Mouse (Mus musculus) left cerebral cortex, postnatal 14 days (tissue): ENCODE data around the gene Atp1b3. TPM values are rescaled to one million over a fixed set of nuclear protein-coding genes. Genes with fewer than 3 reads are reported as not detected.
"Not testable (repeated sequence)": the region's sequence is repeated elsewhere in the genome, so short reads cannot be mapped to it uniquely, and the experiment has no call there.

Experiments used
- DNase-seq, 2 experiments: peaks; one replicate each; pipeline ENCODE4 v3.0.0; 2021 to 2022; ENCODE audit warnings: low spot score in 2 of 2, mixed read lengths in 1 of 2
- intact Hi-C: fragments of 180-260 bp; cut with DNase I; formaldehyde crosslinking; loops from one replicate; pipeline ENCODE4 v1.15.1; 2025
- total RNA-seq, 2 experiments: library from RNA; stranded (reverse); gene quantifications; 2 replicates each; pipeline ENCODE4 v1.2.3; 2021

Atp1b3 gene
- total RNA-seq, 2 experiments from 2014 or later, result 77.3 to 83.3 TPM

DNA sequence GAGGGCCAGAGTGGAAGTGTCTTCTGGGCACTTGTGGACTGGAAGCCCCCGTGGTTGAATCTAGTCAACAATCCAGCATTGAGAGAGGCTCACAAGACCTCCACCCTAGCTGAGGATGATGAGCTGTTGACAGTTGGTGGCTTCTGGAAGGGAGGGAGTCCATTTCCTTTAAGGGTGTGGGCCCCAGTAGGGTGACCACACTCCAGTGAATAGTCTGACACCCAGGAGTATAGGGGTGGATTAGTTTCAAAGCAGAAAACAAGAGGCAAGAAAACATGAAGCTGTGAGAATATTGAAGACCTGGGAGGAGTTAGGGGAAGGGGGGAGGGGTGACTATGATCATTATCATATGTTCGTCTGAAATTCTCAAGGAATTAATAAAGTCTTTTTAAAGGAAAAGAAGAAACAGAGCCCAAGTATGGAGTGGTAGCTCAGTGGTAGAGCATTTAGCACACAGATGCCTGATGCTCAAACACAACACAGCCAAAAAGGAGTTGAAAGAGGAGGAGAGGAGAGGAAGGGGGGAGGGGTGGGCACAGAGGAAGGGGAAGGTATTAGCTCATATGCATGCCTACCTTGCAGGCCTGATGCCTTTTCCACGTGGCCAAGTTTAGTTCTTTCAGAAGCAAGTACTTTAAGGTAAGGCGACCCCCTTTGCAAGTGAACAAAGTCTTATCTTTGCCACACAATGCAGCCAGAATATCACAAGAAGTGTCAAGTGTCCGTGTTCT lies 5.6 kb upstream of the Atp1b3 start:
- intact Hi-C loops, result no loop called here
- no peak for DNase-seq

DNA sequence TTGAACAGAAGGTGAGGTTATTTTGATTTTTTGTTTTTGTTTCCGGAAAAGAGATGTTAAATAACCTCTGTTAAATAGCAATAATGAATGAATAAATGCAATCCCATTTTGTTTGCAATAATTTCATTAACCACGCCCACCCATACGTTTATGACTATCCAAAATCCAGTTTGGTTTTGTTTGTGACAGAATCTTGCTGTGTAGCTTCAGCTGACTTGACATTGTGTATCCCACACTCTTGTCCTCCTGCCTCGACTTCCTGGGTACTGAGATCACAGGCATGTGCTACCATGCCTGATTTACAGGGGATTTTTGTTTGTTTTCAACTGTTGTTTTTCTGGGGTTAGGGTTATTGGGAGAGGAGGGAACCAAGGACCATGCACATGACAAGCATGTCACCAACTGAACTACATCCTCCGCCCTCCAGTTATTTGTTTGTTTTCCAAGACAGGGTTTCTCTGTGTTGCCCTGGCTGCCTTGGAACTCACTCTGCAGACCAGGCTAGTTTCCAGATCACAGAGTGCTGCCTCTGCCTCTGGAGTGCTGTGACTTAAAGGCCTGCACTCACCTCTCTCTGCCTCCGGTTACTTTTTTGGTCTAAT lies 1.1 kb upstream of the Atp1b3 start:
- intact Hi-C loops, result no loop called here
- no peak for DNase-seq

DNA sequence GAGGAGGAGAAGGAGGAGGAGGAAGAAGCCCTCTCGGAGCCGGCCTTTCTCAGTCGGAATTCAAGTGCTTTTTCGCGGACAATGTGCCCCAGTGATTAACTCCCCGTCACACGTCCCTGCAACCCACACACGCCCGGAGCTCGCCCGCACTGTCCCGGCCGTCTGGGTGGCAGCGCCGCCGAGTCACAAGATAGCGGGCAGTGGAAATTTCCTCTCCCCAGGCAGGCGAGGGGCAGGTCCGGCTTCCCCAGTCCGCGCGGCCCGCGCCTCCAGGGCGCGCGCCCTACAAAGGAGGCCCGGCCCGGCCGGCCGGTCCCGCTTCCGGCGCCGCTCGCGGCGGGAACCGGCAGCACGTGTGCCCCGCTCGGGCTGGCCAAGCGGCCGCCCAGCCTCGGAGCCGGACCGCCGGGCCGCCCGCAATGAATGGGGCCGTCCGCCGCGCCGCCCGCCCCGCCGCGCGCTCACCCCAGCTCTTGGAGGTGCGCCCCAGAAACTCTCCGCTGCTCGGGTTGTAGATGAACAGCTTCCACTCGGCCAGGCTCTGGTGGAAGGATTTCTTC lies 581 bp downstream of the Atp1b3 start:
- intact Hi-C loops, result loop anchor here (5.0 kb wide), 2 partner anchors 114 to 129 kb away; partner anchors contain the start of gene Rnf7
- DNase-seq, result peak; percentile 47 to 57

DNA sequence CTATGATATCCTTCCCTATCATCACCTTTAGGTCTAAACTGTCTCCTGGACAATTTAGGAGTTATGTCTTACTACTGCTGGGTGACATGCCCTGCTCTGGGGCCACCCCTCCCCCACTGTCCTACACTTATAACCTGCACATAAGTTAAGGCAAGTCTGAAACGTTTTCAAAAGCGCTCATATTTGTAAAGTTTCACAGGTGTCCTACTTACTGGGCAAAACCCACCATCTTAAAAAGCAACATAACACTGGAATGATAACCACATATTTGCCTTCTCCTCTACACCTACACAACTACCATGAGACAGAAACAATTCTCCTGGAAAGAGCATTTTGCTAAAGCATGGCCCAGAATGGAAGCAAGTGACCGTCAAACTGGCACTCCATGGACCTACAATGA lies 4.2 kb downstream of the Atp1b3 start:
- DNase-seq, result no peak
- intact Hi-C loops, result loop anchor here (5.0 kb wide), 2 partner anchors 117 to 132 kb away; partner anchors contain the start of gene Rnf7

DNA sequence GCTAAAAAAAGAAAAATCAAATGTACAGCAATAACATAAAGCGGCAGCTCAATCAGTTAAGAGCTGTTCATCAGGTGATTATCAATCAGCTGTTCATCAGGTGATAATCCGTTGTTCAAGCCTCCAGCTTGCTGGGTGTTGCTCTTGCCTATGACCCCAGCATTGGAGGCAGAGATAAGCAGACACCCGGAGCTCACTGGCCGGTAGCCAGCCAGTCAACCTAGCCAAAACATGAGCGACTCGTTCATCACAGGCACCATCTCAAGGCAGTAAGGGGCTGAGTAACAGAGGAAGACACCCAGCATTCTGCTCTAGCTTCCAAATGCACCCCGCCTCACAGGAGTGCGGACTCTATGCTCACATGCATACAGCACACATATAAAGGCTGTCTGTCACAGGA lies 10.4 kb downstream of the Atp1b3 start:
- intact Hi-C loops, result no loop called here

DNA sequence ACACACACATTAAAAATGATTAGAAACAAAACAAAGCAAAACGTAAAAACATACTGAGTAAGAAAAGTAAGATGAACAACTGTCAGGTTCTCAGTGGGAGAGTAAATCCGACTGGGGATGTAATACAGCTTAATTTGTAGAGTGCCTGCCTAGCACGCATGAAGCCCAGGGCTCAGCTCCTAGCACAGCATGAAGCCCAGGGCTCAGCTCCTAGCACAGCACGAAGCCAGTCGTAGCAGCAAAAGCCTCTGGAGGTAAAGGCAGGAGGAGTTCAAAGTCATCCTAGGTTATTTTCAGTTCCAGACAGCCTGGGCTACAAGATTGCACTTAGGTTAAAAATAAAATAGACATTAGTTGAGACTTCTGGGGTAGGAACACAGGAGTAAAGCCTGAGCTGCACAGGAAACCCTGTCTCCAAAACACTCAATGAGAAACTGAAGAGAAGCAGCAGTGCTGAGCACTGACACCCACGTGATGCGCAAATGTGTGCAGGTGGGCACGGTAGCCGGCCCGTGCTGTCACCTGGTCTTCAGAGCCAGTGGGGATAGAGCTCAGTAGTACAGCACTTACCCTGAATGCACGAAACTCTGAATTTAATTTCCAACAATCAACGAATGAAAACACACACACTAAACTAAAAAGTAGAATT lies 11.0 kb downstream of the Atp1b3 start:
- DNase-seq, result no peak
- intact Hi-C loops, result no loop called here

More for the DNA sequence above, 10.4 kb downstream of the Atp1b3 start:
- no peak for DNase-seq

DNA sequence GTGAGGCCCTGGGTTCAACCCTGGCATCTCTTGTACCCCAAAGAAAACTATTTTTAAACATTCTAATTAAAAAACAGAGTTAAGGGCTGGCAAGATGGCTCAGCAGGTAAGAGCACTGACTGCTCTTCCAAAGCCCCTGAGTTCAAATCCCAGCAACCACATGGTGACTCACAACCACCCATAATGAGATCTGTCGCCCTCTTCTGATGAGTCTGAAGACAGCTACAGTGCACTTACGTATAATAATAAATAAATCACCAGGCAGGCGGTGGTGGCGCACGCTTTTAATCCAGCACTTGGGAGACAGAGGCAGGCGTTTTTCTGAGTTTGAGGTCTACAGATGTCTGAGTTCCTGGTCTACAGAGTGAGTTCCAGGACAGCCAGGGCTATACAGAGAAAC lies 12.5 kb downstream of the Atp1b3 start:
- intact Hi-C loops, DNase-seq: not testable (repeated sequence)

DNA sequence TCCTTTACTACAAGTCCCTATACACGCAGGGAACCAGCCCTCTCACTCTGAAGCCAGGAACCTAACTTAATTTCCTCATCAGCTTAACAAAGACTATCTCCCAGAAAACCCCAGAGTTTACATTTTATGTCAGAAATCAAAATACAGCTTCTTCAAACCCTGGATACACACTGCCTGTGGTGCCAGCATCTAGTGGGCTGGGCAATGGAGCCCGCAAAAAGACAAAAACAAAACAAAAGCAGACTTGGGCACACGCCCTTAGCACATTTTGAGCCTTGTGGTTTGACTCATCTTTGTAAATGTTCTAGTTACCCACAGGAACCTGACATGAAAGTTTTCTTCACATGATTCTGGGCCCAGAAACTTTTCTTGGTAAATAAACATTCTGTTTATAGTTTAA lies 13.8 kb downstream of the Atp1b3 start:
- DNase-seq, result no peak
- intact Hi-C loops, result no loop called here

DNA sequence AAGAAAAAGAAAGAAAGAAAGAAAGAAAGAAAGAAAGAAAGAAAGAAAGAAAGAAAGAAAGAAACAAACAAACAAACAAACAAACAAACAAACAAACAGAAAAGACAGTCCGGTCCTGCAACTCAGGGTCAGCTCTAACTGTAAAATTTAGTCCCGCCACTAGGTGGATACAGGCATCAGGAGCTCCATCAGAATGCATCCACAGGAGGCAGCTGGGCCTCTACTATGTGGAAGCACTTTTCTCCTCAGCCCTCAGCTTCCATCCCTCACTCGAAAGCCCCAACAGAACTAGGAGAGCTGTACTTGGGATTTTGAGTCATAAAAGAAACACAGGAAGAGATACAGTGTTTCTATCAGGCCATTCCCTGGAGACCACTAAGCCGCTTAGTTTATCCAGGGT lies 14.2 kb downstream of the Atp1b3 start:
- intact Hi-C loops, result no loop called here
- peak; percentile 62 to 73 for DNase-seq

DNA sequence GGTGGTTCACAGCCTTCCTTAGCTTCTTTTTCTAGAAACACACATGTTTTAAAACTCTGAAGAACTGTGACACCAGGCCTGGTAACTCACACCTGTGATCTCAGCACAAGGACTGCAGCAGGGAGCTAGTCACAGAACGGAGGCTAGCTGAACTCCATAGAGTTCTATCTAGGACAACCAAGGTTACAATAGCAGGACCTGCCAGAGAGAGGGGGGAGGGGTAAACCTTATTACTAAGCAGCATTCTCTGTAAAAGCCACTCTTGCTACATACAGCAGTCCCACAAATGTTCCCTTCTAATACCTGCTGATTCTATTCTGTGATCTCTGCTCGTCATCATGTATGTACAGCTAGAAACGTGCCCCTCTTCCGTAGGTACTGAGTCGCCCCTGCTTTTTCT lies 15.4 kb downstream of the Atp1b3 start:
- no peak for DNase-seq
- intact Hi-C loops, result loop anchor here (10.0 kb wide), 1 partner anchor 196 kb away; no protein-coding TSS in a partner anchor

DNA sequence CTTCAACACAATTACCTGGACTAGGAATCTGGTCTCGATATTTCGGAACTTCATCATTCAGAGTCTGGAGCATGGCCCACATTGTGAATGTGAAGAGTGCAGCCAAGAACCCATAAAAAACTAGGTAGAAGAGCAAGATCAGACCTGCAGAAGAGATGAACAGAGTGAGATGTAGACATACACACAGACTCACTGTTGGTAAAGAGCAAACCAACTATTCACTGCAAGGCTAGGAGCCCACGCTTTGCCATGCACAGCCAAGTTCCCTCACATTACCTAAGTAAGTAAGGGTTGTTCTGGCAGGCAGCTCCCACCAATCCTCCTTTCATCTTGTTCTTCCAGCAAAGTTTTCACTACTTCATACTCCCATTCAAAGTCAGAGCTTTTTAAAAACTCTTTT lies 18.5 kb downstream of the Atp1b3 start:
- intact Hi-C loops, result loop anchor here (10.0 kb wide), 1 partner anchor 199 kb away; no protein-coding TSS in a partner anchor
- DNase-seq, result no peak

DNA sequence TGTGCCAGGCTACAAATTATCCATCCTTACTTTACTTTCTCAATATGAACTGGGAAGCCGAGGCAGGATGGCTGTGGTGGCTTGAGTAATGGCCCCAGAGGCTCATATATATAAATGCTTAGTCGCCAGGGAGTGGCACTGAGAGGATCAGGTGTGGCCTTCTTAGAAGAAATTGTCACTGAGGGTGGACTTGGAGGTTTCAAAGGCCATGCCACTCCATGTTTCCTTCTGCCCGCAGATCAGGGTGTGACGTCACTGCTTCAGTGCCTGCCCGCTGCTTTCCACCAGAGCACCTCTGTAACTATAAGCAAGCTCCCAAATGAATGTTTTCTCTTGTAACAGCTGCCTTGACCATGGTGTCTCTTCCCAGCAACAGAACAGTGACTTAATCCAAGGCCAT lies 33.1 kb downstream of the Atp1b3 start:
- intact Hi-C loops, result no loop called here
- DNase-seq, result no peak

DNA sequence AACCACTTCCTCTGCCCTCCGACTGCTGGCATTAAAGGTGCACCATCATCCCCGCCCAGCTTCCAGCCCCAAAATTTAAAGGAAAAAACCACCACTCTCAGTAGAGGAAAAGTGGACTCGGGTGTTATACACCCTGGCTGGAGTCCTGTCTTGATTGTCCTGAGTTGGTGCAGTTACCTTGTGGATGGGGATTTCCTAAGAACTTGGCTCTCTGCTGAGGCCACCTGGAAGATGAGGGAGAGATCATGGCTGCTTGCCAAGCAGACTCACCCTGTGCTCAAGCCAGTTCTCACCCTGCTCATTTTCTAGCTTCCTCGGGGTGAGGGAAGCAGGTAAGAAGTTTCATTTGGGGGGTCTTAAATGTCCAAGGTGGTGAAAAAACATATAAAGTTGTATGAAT lies 36.0 kb downstream of the Atp1b3 start:
- intact Hi-C loops, result no loop called here
- DNase-seq, result no peak

DNA sequence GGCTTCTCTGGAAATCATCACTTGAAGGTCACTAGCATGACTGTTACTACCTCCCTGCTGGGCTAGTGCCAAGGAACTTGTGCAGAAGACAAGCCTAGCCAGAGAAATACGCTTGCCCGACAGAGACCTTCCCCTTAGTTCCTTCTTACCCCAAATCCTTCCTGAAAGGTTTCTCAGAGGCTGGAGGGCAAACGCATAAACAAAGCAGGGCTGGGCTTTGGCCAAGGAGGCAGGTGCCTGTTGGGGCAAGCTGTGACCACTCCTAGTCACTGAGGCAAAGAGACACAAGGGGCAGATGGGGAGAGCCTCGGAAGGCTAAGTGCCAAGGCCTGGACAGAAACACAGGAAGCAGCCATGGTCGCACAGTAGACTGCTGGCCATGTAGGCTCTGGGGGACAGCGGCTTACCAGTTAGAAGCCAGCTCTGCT lies 37.7 kb downstream of the Atp1b3 start:
- no peak for DNase-seq
- intact Hi-C loops, result no loop called here

DNA sequence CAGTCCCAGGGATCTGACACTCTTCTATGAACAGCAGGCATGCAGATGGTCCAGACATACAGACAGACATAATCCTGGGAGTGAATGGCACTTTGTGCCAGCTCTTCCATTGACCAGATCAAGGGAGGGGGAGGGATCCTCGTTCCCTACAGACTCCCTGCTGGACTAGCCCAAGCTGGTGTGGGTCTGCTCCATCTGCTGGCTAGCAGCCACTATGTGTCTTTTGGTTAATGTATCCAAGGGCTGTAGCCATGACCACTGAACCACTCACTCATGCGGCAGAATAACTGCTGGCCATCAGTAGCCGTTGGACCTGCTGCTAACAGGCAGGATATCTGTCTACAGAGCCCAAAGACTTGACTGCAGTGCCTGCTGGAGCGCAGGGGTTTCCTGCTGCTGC lies 39.7 kb downstream of the Atp1b3 start:
- peak in 1 of 2 experiments; percentile 13 for DNase-seq
- intact Hi-C loops, result no loop called here

DNA sequence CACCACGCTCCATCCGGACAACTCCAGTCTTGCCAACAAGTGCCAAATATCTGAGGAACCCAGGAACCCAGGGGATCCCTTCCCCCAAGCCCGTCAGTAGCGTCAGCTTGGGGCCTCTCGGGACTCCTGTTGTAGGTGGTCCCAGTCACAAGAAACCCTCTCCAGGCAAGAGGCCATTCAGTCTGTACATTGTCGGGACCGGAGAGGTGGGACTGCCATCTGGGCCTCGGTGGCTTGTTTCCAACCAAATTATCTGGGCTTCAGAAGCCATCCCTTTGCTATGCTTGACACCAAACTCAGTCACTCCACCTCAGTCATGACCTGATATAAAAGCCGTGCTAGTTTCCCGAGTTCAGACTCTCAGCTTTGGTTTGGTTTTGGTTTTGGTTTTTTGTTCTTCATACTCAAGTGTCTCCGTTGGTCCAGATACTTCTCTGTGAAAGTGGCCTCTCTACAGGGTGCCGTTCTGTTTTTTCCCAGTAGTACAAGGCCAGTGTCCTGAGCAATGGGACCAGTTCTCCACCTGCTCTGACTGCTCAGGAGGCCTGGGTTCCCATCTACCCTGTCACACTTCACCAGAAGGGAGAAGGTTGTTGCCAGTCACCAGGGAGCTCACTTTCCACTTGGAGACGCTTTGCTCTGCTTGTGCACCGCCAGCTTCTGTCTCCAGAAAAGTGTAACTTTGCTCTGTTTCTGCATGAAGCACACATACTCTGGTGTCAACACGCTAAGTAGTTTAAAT lies 41.7 kb downstream of the Atp1b3 start:
- intact Hi-C loops, result no loop called here
- DNase-seq, result no peak

DNA sequence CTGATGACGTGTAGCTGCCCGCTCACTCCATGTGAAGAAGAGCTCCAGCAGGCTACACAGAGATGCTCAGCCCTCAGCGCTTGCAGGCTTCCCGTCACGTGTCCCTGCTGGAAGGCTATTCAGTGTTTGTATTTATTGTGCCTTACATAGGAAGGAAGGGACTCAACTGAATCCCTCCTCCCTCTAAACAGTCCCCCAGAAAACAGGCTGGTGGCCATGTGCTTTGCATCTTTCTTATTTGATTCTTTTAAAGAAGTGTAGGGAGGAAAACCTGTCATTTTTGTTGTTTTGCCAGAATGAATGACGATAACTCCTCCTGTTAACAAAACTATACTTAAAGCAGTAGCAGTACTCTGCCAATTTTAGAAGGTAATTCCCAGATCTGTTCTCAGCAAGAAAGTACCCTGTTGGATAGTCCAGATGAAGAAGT lies 43.7 kb downstream of the Atp1b3 start:
- intact Hi-C loops, result no loop called here
- DNase-seq, result peak; percentile 24 to 53

DNA sequence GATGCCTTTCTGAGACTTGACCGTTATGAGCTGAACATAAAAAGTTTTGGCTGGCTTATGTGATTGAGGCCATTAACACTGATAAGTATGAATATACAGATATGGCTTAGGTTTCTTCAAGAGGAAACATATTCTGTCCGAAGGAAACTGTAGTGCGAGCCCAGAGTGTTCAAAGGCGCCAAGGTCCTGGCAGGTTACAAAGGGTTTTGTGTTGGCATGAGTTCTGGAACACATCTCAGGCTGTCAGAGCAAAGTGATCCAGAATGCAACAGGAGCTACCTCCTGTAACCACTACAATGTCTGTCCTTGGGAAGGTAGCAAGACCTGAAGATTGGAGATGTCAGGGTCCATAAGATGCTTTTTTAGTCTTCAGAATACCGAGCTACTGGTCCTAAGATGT lies 44.9 kb downstream of the Atp1b3 start:
- intact Hi-C loops, result no loop called here

DNA sequence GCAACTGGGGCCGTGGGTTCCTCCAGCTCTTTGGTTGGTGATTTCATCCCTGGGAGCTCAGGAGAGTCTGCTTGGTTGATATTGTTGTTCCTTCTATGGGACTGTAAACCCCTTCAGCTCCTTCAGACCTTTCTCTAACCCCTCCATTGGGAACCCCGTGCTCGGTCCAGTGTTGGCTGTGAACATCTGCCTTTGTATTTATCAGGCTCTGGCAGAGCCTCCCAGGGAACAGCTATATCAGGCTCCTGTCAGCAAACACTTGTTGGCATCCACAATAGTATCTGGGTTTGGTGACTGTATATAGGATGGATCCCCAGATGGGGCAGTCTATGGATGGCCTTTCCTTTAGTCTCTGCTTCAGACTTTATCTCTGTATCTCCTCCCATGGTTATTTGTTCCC lies 52.2 kb downstream of the Atp1b3 start:
- no peak for DNase-seq
- intact Hi-C loops, result no loop called here

More for the DNA sequence above, 44.9 kb downstream of the Atp1b3 start:
- DNase-seq, result no peak

DNA sequence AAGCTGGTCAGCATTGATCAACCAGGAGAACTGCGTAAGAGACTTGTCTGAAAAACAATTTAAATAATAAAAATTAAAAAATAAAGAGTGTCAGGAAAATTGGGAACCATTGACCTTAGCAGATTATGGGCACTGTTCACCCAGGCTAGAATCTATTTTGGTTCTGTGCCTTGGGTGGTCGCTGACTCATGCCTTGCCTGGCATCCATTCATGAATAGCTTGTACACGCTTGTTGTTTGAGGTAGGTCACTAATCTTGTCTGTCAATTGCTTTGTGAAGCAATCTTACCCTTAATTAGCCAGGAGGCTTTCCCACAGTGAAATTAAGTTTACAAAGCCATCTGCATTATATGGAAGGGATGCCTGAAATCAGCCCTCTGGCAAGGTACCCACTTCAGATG lies 55.4 kb downstream of the Atp1b3 start:
- intact Hi-C loops, result no loop called here
- no peak for DNase-seq
